Comparison of ENCODE assay signal across 8 mouse cellular contexts in genomic region chr5:31698297-31698726, GRCm38 (mm10). TPM values are rescaled to one million over a fixed set of nuclear protein-coding genes. Genes with fewer than 3 reads are reported as not detected.
DNase-seq lines count a peak whose midpoint lies in the region; ATAC-seq lines count a peak whose summit lies in the region.

No protein-coding gene starts in this region.

- no peaks in the 10 kb centered on the region for H3K27me3 ChIP-seq in intestine, embryonic 16.5 days (replicated peaks; ENCODE audit: control insufficient read depth, insufficient read depth, low read length)
- H3K27me3 ChIP-seq in midbrain, embryonic 11.5 days (ENCODE audit: control insufficient read depth, insufficient read depth, low read length): no peaks in the 10 kb centered on the region

- no peaks in the 10 kb centered on the region for H3K9me3 ChIP-seq in intestine, embryonic 16.5 days (ENCODE audit: control insufficient read depth, low read length)
- H3K9me3 ChIP-seq in midbrain, embryonic 11.5 days (ENCODE audit: control insufficient read depth, low read length): no peaks in the 10 kb centered on the region

- no peaks in the 10 kb centered on the region for H3K36me3 ChIP-seq in intestine, embryonic 16.5 days (ENCODE audit: control insufficient read depth, insufficient read depth, low read length)
- no peaks in the 10 kb centered on the region for H3K36me3 ChIP-seq in midbrain, embryonic 11.5 days (ENCODE audit: control insufficient read depth, insufficient read depth, low read length)

- intact Hi-C loops in left cerebral cortex, postnatal 4 days (cut with DNase I): loop anchor here (5.0 kb wide), 1 partner anchor 439 kb away; the partner anchor contains the start of gene Fosl2

- H3K4me2 ChIP-seq in intestine, embryonic 16.5 days (ENCODE audit: low read depth, low read length): peak overlapping the region; percentile 69
- peak overlapping the region; percentile 64 for H3K4me2 ChIP-seq in midbrain, embryonic 11.5 days

- peak overlapping the region; percentile 92 for H3K9ac ChIP-seq in intestine, embryonic 16.5 days (ENCODE audit: low read depth, low read length)
- H3K9ac ChIP-seq in midbrain, embryonic 11.5 days (ENCODE audit: low read length): peak overlapping the region; percentile 85

- ATAC-seq in intestine, embryonic 16.5 days: peak; percentile 77
- ATAC-seq in midbrain, embryonic 11.5 days (ENCODE audit: low FRiP score): peak; percentile 72

- H3K4me3 ChIP-seq in intestine, embryonic 16.5 days (ENCODE audit: low read length): peak overlapping the region; percentile 82
- peak overlapping the region; percentile 80 for H3K4me3 ChIP-seq in midbrain, embryonic 11.5 days (ENCODE audit: low read depth, low read length)

- 3% methylated on average over 16 of the region's 16 CpGs for WGBS in intestine, embryonic 16.5 days
- 4% methylated on average over 16 of the region's 16 CpGs for WGBS in midbrain, embryonic 11.5 days

- peak overlapping the region; percentile 97 for H3K27ac ChIP-seq in intestine, embryonic 16.5 days (ENCODE audit: low read length)
- peak overlapping the region; percentile 45; the same call in 1 of the 2 replicates for H3K27ac ChIP-seq in midbrain, embryonic 11.5 days (ENCODE audit: low read depth, low read length)

- DNase-seq in adrenal gland, postnatal 14 days: peak; percentile 93
- peak; percentile 75 for DNase-seq in embryo, embryonic 9.5 days (ENCODE audit: extremely low spot score)
- peak; percentile 41 to 58 for DNase-seq in gastrocnemius, postnatal 4 days (ENCODE audit: low spot score in 2 of 2)
- DNase-seq in left cerebral cortex, postnatal 4 days: peak; percentile 80
- DNase-seq in midbrain, embryonic 11.5 days (ENCODE audit: low spot score, missing footprints): peak; percentile 96
- peak; percentile 75 for DNase-seq in right cerebral cortex, postnatal 4 days
- DNase-seq in yolk sac, embryonic 10.5 days (ENCODE audit: low spot score): peak; percentile 65

- peaks cover 3% of the 10 kb centered on the region; the same call in 1 of the 2 replicates for H3K4me1 ChIP-seq in intestine, embryonic 16.5 days (ENCODE audit: control insufficient read depth, insufficient read depth, low read length)
- no peaks in the 10 kb centered on the region for H3K4me1 ChIP-seq in midbrain, embryonic 11.5 days (ENCODE audit: control insufficient read depth, insufficient read depth, low read length)

RNA-seq across cellular contexts. Expression of gene Babam2, which starts 0.8 kb away (rescaled TPM):
- 65.4 and 72.3 TPM in 2 replicates for total RNA-seq in adrenal gland, postnatal 14 days (2021)
- 10 to 100 TPM; 45.0 to 51.0 TPM for total RNA-seq in gastrocnemius, postnatal 4 days (2021)
- 63.5 and 69.0 TPM in 2 replicates for polyA plus RNA-seq in intestine, embryonic 16.5 days (2015; fragmentation: Nextera tagmentation; extraction: Ambion mirVana)
- 10 to 100 TPM; 38.1 to 39.1 TPM for total RNA-seq in left cerebral cortex, postnatal 4 days (2021)
- polyA plus RNA-seq in midbrain, embryonic 11.5 days (2014; fragmentation: Nextera tagmentation; extraction: Ambion mirVana): 45.9 and 50.6 TPM in 2 replicates

RNA-seq across cellular contexts. Expression of gene Rbks, which starts 0.9 kb away (rescaled TPM):
- total RNA-seq in adrenal gland, postnatal 14 days (2021): 10.2 and 10.3 TPM in 2 replicates
- total RNA-seq in gastrocnemius, postnatal 4 days (2021): 1 to 10 TPM; 2.9 to 4.6 TPM
- 20.8 and 21.2 TPM in 2 replicates for polyA plus RNA-seq in intestine, embryonic 16.5 days (2015; fragmentation: Nextera tagmentation; extraction: Ambion mirVana)
- total RNA-seq in left cerebral cortex, postnatal 4 days (2021): 1 to 10 TPM; 1.4 to 2.0 TPM
- polyA plus RNA-seq in midbrain, embryonic 11.5 days (2014; fragmentation: Nextera tagmentation; extraction: Ambion mirVana): 2.8 and 3.3 TPM in 2 replicates

Comparison
In these comparisons a context has a peak if more than half of its experiments do, and no peak if none do; other contexts are left out.
1. Peak in every context shown above with its lines: DNase-seq, ATAC-seq, H3K4me3 ChIP-seq and H3K27ac ChIP-seq.